Mouse (Mus musculus): ENCODE results near the gene Helz2. TPM values are rescaled to one million over a fixed set of nuclear protein-coding genes. Genes with fewer than 3 reads are reported as not detected.
A peak's percentile ranks its signal among the peaks of the same experiment; 100 is the strongest.
"Not testable (repeated sequence)": the region's sequence is repeated elsewhere in the genome, so short reads cannot be mapped to it uniquely, and the experiment has no call there.

The Helz2 gene
- total RNA-seq, 2 experiments from 2014 or later: 4.0 to 5.0 TPM

DNA sequence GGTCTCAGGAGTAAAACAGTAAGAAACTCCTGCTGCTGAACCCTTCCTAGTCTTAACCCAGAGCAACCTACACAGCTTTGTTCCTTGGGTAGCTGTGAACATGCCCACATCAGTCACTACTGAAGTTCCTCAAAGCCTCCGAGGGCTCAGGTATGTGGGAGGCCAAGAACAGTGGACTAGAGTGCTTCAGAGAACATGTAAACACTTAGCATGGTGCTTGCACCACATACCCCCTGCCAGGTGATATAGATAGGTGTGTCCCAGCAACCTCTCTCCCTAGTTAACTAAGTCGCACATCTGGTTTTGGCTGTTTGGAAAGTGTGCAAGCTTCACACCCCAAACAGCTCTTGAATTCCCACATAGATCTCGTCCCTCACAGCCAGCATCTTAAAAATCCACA lies 40.2 kb downstream of the Helz2 start:
- ATAC-seq (replicated peaks; ENCODE audit: poor library complexity): no peak

DNA sequence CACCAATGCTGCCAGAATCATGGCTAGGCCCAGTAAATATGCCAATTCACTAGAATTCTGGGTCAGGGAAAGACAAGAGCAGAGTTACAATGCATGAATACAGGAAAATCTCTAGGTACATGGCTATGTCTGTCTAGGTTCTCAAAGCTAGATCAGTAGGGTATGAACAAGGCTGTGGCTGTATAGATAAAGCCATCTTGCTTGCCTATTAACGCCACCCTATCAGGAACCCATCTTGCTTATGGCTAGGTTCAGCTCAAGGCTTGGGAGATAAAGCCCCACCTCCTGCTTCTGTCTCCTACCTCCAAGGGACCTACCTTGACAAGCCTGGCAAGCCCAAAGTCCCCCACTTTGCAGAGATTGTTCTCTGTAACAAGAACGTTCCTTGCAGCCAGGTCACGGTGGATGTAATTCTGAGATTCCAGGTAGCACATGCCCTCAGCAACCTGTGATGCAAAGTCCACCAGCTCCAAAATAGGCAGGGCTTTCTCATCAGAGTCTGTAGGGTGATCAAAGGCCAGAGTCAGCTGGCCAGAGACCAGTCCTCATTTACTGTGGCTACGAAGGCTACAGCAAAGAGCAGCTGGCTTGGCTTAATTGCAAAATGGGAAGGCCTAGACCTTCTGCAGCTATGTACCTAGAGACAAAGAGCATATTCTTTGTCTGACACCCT lies 45.1 kb downstream of the Helz2 start:
- ATAC-seq (replicated peaks; ENCODE audit: poor library complexity): no peak

DNA sequence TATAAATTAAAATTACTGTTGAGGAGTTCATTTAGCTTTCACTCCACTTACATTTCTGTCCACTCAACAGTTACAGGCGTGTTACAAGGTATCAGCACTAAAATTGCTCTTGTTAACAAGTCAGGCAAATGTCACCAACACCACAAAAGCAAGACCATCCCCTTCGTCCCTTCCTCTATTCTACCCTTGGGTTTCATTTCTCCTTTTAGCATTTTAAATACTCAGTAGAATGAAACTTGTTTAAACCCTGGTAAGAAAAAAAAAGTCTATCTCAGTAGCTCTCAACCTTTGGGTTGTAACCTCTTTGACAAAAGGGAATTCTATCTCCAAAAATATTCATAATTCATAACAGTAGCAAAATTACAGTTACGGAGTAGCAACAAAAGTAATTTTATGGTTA lies 48.8 kb downstream of the Helz2 start:
- ATAC-seq (replicated peaks; ENCODE audit: poor library complexity): peak; percentile 72

DNA sequence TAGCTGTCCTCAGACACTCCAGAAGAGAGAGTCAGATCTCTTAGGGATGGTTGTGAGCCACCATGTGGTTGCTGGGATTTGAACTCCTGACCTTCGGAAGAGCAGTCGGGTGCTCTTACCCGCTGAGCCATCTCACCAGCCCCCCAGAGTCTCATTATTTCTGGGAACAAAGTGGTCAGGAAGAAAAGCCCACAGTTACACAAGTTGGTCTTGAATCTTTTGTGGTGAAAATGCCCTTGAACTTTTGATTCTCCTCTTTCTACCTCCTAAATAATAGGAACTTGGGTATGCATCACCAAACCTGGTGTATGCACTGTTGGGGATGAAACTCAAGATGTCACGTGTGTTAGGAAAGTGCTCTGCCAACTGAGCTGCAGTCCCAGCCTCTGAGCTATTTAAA lies 49.9 kb downstream of the Helz2 start:
- ATAC-seq (replicated peaks; ENCODE audit: poor library complexity): no peak

DNA sequence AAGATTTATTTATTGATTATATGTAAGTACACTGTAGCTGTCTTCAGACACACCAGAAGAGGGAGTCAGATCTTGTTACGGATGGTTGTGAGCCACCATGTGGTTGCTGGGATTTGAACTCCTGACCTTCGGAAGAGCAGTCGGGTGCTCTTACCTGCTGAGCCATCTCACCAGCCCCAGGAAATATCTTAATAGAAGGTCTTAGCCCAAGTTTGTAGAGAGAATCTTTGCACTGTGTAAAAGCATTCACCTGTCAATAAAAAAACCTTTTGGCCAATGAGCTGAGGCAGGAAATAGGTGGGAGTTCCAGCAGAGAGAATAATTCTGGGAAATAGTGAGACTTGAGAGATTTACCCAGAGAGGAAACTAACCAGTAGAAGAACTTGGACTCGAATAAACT lies 50.4 kb downstream of the Helz2 start:
- ATAC-seq (replicated peaks; ENCODE audit: poor library complexity): not testable (repeated sequence)

DNA sequence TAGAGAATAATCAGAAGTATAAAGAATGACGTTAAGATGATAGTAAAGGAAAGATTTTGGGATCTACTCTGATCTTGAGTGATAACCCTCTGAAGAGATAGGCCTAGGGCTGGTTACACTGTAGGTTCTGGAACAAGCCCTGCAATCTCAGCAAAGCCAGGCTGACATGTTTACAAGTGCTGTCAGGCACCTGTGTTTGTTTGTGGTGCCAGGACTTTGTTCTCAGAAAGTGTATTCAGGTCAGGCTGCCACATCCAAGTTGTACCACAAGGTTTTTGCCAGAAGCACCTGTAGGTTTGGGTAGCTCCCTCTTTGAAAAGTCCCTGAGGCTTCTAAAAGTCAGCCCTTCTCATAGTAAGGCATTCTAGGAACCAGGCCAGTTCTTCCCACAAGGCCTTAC lies 52.5 kb downstream of the Helz2 start:
- ATAC-seq (replicated peaks; ENCODE audit: poor library complexity): no peak

DNA sequence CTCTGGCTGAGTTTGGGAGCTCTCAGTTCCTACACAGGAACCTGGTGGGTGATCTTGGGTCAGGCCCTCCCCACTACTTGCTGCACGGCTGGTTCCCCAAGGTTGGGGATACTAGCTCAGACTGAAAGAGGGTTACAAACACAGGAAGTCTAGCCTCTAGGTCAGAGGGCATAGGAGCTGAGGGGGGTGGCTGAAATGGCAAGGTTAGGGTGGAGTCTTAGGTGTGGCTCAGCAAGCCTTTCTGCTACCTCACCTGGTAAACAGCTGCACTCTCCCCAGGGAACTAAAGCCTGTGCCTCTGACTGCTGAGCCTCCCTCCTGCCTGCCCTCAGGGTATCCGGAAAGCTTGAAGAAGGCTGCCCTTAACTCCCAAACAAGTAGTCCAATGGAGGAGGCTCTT lies 53.1 kb downstream of the Helz2 start:
- no peak for ATAC-seq (replicated peaks; ENCODE audit: poor library complexity)

DNA sequence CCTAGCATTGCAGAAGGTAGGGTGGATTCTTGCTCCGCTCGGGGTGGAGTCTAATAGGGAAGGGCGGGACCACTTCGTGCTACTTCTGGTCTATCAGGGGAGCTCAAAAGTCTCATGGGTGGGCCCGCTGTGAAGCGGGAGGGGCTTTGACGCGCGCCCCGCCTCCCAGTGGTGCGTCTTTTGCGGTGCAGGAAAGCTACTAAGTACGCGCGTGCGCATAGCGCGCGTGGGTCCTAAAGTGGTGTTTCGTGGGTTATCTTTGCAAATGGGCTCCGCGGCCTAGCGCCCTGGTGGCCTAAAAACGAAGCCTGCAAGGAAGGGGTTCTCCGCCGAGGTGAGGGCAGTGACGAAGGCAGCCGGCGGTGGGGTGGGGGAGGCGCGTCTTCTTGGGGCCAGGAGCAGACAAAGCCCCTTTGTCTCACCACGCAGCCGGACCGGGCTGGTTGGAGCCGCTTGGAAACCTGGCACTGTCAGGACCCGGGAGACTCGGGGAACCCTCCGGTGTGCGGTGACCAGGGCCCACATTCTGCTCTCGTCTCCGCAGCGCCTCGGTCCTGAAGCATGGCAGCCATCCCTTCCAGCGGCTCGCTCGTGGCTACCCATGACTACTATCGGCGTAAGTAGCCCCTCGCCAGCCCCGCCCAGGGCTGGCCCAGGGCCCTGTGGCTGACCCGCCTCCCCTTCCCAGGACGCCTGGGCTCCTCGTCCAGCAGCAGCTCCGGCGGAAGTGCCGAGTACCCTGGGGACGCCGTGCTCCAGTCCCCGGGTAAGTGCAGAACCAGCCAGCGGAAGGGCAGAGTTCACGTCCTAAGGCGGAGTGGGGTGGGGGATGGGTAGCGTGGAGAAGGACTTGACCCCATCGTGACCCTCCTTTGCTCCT lies 54.5 kb downstream of the Helz2 start, which contains the start of gene Ppdpf:
Gene Ppdpf, plus strand, starts transcription at position 127 of the 880 bp plus-strand sequence.
- ATAC-seq (replicated peaks; ENCODE audit: poor library complexity): peak; percentile 86

DNA sequence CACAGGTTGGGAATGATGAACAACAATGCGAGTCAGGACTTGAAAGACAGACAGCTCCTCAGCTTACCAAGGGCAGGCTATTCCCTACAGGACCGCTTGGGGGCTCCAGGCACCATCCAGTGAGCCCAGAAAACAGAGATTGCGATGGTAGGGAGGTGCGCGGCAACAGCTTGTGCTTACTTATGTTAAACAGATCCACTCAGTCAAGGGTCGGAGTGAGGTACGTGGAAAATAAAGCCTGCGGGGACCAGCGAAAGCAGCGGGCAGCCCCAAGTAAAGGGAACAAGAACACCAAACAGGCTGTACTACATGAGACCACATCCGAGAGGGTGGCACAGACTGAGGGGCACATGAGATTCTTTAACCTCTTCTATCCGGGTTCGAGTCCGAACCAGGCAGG lies 55.2 kb downstream of the Helz2 start:
- peak; percentile 81 for ATAC-seq (replicated peaks; ENCODE audit: poor library complexity)

DNA sequence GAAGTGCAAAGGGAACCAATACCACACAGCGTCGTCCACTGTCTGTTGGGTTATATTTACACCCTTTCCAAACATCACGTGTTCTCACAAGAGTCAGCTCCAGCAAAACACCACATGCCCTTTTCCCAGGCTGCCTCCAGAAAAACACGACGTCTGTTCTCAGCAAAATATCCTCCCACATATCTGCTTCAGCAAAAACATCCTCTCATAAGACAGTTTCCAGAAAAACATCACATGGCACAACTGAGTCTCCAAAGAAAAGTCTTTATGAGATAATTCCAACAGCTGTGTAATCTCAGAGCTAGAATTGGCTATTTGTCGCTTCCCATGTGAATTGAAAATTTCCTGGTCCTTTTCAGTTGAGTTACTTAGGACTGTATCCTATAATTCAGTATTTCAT lies 60.9 kb downstream of the Helz2 start:
- no peak for ATAC-seq (replicated peaks; ENCODE audit: poor library complexity)

DNA sequence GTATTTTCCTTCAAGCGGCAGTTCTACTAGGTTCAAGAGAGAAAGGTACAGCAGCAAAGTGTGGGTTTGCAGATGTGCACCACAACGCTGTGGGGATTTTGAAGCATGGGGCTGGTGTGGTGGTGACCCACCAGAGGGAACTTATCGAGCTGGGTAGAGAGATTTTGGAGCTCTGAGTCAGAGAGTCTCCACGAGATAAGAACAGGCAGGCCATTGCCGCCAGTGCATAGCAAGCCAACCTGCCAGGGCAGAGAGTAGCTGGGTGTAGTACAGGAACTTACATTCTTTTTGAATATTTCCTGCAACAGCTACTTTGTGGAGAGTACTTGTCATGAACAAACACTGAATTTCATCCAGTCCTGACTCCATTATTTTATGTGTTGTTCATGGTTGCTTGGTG lies 63.4 kb downstream of the Helz2 start:
- ATAC-seq (replicated peaks; ENCODE audit: poor library complexity): no peak

DNA sequence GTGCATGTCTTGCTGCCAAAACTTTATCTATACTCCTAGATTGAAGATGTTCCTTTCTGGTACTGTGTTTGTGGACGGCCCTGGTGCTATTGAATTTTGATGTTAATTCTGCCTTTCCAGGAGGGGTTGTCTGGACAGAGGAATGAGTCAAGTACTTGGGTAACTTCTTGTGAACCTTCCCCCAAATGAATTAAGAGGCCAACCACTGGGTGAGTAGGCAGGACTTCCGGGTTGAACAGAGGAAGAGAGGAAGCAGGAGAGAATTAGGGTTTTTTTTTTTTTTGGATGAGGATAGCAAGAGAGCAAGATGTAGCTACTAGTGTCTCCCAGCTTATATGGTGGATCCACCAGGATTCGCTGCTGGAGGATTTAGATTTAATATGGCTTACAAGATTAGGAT lies 63.8 kb downstream of the Helz2 start:
- ATAC-seq (replicated peaks; ENCODE audit: poor library complexity): no peak

Other genes starting within 250 kb of the Helz2 start
- gene Chrna4, start 198.5 kb downstream of the Helz2 start, total RNA-seq (2015): not detected in 2 replicates
- not detected in 2 replicates for gene Chrna4, start 198.5 kb downstream of the Helz2 start, total RNA-seq (2017)
- not detected in 2 replicates for gene Kcnq2, start 106.7 kb downstream of the Helz2 start, total RNA-seq (2015)
- gene Kcnq2, start 106.7 kb downstream of the Helz2 start, total RNA-seq (2017): not detected in 2 replicates
- not detected in 2 replicates for gene Eef1a2, start 85.0 kb downstream of the Helz2 start, total RNA-seq (2015)
- not detected in 2 replicates for gene Eef1a2, start 85.0 kb downstream of the Helz2 start, total RNA-seq (2017)
- gene Ppdpf, start 54.8 kb downstream of the Helz2 start, total RNA-seq (2015): 85.7 and 109 TPM in 2 replicates
- 68.8 and 73.0 TPM in 2 replicates for gene Ppdpf, start 54.8 kb downstream of the Helz2 start, total RNA-seq (2017)
- not detected in 2 replicates for gene Ptk6, start 39.2 kb downstream of the Helz2 start, total RNA-seq (2015)
- not detected in 2 replicates for gene Ptk6, start 39.2 kb downstream of the Helz2 start, total RNA-seq (2017)
- gene Srms, start 28.8 kb downstream of the Helz2 start, total RNA-seq (2015): not detected in 2 replicates
- gene Srms, start 28.8 kb downstream of the Helz2 start, total RNA-seq (2017): not detected in 2 replicates
- gene Fndc11, start 22.0 kb downstream of the Helz2 start, total RNA-seq (2015): not detected in 2 replicates
- gene Fndc11, start 22.0 kb downstream of the Helz2 start, total RNA-seq (2017): not detected in 2 replicates
- 12.5 and 12.6 TPM in 2 replicates for gene Gmeb2, start 46.0 kb upstream of the Helz2 start, total RNA-seq (2015)
- gene Gmeb2, start 46.0 kb upstream of the Helz2 start, total RNA-seq (2017): 13.4 and 13.6 TPM in 2 replicates
- not detected in 2 replicates for gene Stmn3, start 72.5 kb upstream of the Helz2 start, total RNA-seq (2015)
- not detected in 2 replicates for gene Stmn3, start 72.5 kb upstream of the Helz2 start, total RNA-seq (2017)
- gene Rtel1, start 77.7 kb upstream of the Helz2 start, total RNA-seq (2015): 53.4 and 78.0 TPM in 2 replicates
- 41.9 and 53.0 TPM in 2 replicates for gene Rtel1, start 77.7 kb upstream of the Helz2 start, total RNA-seq (2017)
- gene Zgpat, start 122.9 kb upstream of the Helz2 start, total RNA-seq (2015): 7.0 and 8.2 TPM in 2 replicates
- 38.2 and 48.2 TPM in 2 replicates for gene Zgpat, start 122.9 kb upstream of the Helz2 start, total RNA-seq (2017)
- 26.8 and 28.6 TPM in 2 replicates for gene Arfrp1, start 123.4 kb upstream of the Helz2 start, total RNA-seq (2015)
- 62.1 and 70.2 TPM in 2 replicates for gene Arfrp1, start 123.4 kb upstream of the Helz2 start, total RNA-seq (2017)
- 25.4 and 26.5 TPM in 2 replicates for gene Lime1, start 138.1 kb upstream of the Helz2 start, total RNA-seq (2015)
- 12.7 and 18.1 TPM in 2 replicates for gene Lime1, start 138.1 kb upstream of the Helz2 start, total RNA-seq (2017)
- 1.2 and 1.8 TPM in 2 replicates for gene Zbtb46, start 217.4 kb upstream of the Helz2 start, total RNA-seq (2015)
- gene Zbtb46, start 217.4 kb upstream of the Helz2 start, total RNA-seq (2017): 1.9 and 5.4 TPM in 2 replicates